14 mouse cellular contexts compared by ENCODE assay signal in the genomic region with DNA sequence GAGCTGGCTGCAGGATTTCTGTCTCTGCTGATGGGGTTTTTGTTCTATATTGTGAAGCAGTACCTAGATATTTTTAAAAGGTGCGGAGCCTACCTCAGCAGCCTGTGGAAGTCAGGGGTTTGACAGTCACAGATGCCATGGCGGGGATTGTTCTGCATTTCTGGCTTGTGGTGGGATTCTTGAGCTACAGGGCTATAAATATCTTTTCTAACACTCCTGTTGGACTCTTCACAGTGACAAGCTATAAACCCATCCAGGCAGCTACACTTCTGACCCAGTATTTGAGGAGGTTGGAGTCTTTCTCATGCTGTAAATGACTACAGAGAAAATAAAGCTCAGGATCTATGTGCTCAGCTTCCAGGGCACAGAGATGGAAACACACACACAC.
A peak's percentile ranks its signal among the peaks of the same experiment; 100 is the strongest.
DNase-seq lines count a peak whose midpoint lies in the region; ATAC-seq and TF ChIP-seq lines count a peak whose summit lies in the region.
"Had no signal": no experiment of that assay in that cellular context is flagged by ENCODE, and none has a peak within 500 bp of the region (broad histone marks: within the 10 kb centered on the region; RNA-seq: fewer than 3 reads in every experiment).

No protein-coding gene starts in this region.

- no peak overlapping the region for H3K9ac ChIP-seq in forebrain, embryonic 14.5 days (ENCODE audit: low read length)
- H3K9ac ChIP-seq in kidney, postnatal 0 days (ENCODE audit: low read depth, low read length), result no peak overlapping the region
- no peak overlapping the region for H3K9ac ChIP-seq in embryonic facial prominence, embryonic 13.5 days
- H3K9ac ChIP-seq: liver, embryonic 12.5 days had no signal

- no peaks in the 10 kb centered on the region for H3K36me3 ChIP-seq in forebrain, embryonic 14.5 days (ENCODE audit: control insufficient read depth, insufficient read depth, low read length)
- no peaks in the 10 kb centered on the region for H3K36me3 ChIP-seq in forebrain, embryonic 10.5 days (replicated peaks)
- H3K36me3 ChIP-seq in kidney, postnatal 0 days (ENCODE audit: insufficient read depth, low read length), result no peaks in the 10 kb centered on the region
- no peaks in the 10 kb centered on the region for H3K36me3 ChIP-seq in embryonic facial prominence, embryonic 13.5 days
- H3K36me3 ChIP-seq: G1E; liver, embryonic 12.5 days had no signal

- no peak for TF ChIP-seq CTCF in kidney, postnatal 0 days (IDR thresholded peaks at IDR 0.05; ENCODE audit: low read depth)

- no peak overlapping the region for H3K4me2 ChIP-seq in forebrain, embryonic 14.5 days (ENCODE audit: low read length)
- no peak overlapping the region for H3K4me2 ChIP-seq in kidney, postnatal 0 days (ENCODE audit: low read length)
- no peak overlapping the region for H3K4me2 ChIP-seq in embryonic facial prominence, embryonic 13.5 days
- H3K4me2 ChIP-seq: liver, embryonic 12.5 days had no signal

- H3K4me1 ChIP-seq in forebrain, embryonic 14.5 days (ENCODE audit: control insufficient read depth, insufficient read depth, low read length), result no peaks in the 10 kb centered on the region
- no peaks in the 10 kb centered on the region for H3K4me1 ChIP-seq in forebrain, embryonic 10.5 days
- H3K4me1 ChIP-seq in kidney, postnatal 0 days (replicated peaks; ENCODE audit: insufficient read depth, low read length), result no peaks in the 10 kb centered on the region; the same call in 1 of the 2 replicates
- peaks cover 16% of the 10 kb centered on the region for H3K4me1 ChIP-seq in embryonic facial prominence, embryonic 13.5 days
- H3K4me1 ChIP-seq: megakaryocyte, embryonic 14.5 days had no signal

- no peak overlapping the region for H3K4me3 ChIP-seq in forebrain, embryonic 14.5 days (ENCODE audit: low read depth, low read length)
- no peak overlapping the region for H3K4me3 ChIP-seq in forebrain, embryonic 10.5 days
- no peak overlapping the region for H3K4me3 ChIP-seq in kidney, postnatal 0 days (replicated peaks; ENCODE audit: low read depth, low read length)
- H3K4me3 ChIP-seq in embryonic facial prominence, embryonic 13.5 days, result no peak overlapping the region
- H3K4me3 ChIP-seq: liver, embryonic 12.5 days; megakaryocyte, embryonic 14.5 days had no signal

- 83% methylated on average over 2 of the region's 2 CpGs for WGBS in forebrain, embryonic 14.5 days
- WGBS in forebrain, embryonic 10.5 days, result 89% methylated on average over 2 of the region's 2 CpGs
- 35% methylated on average over 2 of the region's 2 CpGs for WGBS in kidney, postnatal 0 days
- 85% methylated on average over 2 of the region's 2 CpGs for WGBS in embryonic facial prominence, embryonic 13.5 days

- no peaks in the 10 kb centered on the region for H3K9me3 ChIP-seq in forebrain, embryonic 14.5 days (replicated peaks; ENCODE audit: control insufficient read depth, low read length)
- no peaks in the 10 kb centered on the region for H3K9me3 ChIP-seq in forebrain, embryonic 10.5 days
- no peaks in the 10 kb centered on the region for H3K9me3 ChIP-seq in kidney, postnatal 0 days (replicated peaks; ENCODE audit: low read length)
- H3K9me3 ChIP-seq in embryonic facial prominence, embryonic 13.5 days, result no peaks in the 10 kb centered on the region
- H3K9me3 ChIP-seq: G1E; liver, embryonic 12.5 days; megakaryocyte, embryonic 14.5 days had no signal

- no peaks in the 10 kb centered on the region for H3K27me3 ChIP-seq in forebrain, embryonic 14.5 days (replicated peaks; ENCODE audit: control insufficient read depth, insufficient read depth, low read length)
- no peaks in the 10 kb centered on the region for H3K27me3 ChIP-seq in forebrain, embryonic 10.5 days (ENCODE audit: poor library complexity, severe bottlenecking)
- H3K27me3 ChIP-seq in kidney, postnatal 0 days (ENCODE audit: insufficient read depth, low read length), result no peaks in the 10 kb centered on the region
- H3K27me3 ChIP-seq in embryonic facial prominence, embryonic 13.5 days, result no peaks in the 10 kb centered on the region
- H3K27me3 ChIP-seq: liver, embryonic 12.5 days had no signal

- intact Hi-C loops in heart, postnatal 10 days (cut with DNase I), result no loop called here

- no peak for ATAC-seq in forebrain, embryonic 14.5 days
- no peak for ATAC-seq in kidney, postnatal 0 days (replicated peaks; ENCODE audit: low FRiP score, low read depth)
- no peak for ATAC-seq in embryonic facial prominence, embryonic 13.5 days (ENCODE audit: insufficient number of reproducible peaks, insufficient read depth, low FRiP score, low TSS enrichment, low read depth)
- ATAC-seq: activated CD4-positive, CD25-positive, alpha-beta regulatory T cell, adult 4 months; liver, embryonic 12.5 days had no signal

- peak overlapping the region; percentile 27; the same call in 1 of the 2 replicates for H3K27ac ChIP-seq in forebrain, embryonic 14.5 days (ENCODE audit: low read depth, low read length)
- H3K27ac ChIP-seq in forebrain, embryonic 10.5 days, result no peak overlapping the region
- H3K27ac ChIP-seq in kidney, postnatal 0 days, result 0 out of 2 replicates have a peak overlapping the region, but pooled peaks have one; percentile 44
- peak overlapping the region; percentile 56; the same call in 1 of the 2 replicates for H3K27ac ChIP-seq in embryonic facial prominence, embryonic 13.5 days
- H3K27ac ChIP-seq: liver, embryonic 12.5 days had no signal

- DNase-seq in forebrain, embryonic 14.5 days (ENCODE audit: low spot score), result no peak
- DNase-seq in forebrain, embryonic 10.5 days (ENCODE audit: extremely low spot score, low spot score), result no peak
- DNase-seq in kidney, postnatal 0 days (ENCODE audit: low spot score), result peak; percentile 78
- no peak for DNase-seq in kidney, adult 9 months
- peak; percentile 22 to 24 for DNase-seq in heart, postnatal 10 days
- no peak for DNase-seq in layer of hippocampus, postnatal 25 days (ENCODE audit: extremely low spot score in 1 of 2, low spot score in 1 of 2)
- no peak for DNase-seq in ovary, postnatal 36 days (ENCODE audit: low spot score)
- DNase-seq: cerebellum, adult 9-10 months; right cerebral cortex, postnatal 25 days had no signal

Comparison
In these comparisons a context has a peak if more than half of its experiments do, and no peak if none do; other contexts are left out.
1. DNase-seq: peak in kidney, postnatal 0 days (single experiment) and heart, postnatal 10 days (2 of 2); none in forebrain, embryonic 14.5 days (single experiment), forebrain, embryonic 10.5 days (single experiment), kidney, adult 9 months (single experiment), layer of hippocampus, postnatal 25 days (0 of 2) and ovary, postnatal 36 days (single experiment).